Comparison of ENCODE assay signal across 8 mouse cellular contexts in genomic region chr5:64505835-64506600, GRCm38 (mm10).
DNase-seq lines count a peak whose midpoint lies in the region; ATAC-seq lines count a peak whose summit lies in the region.

No protein-coding gene starts in this region.

- DNase-seq in ZHBTc4 (ENCODE audit: low read depth, low spot score), result peak; percentile 77
- DNase-seq in gastrocnemius, adult 8-10 months (ENCODE audit: low spot score in 2 of 2), result peak; percentile 61 to 64
- DNase-seq in induced T-regulatory cell, adult 2 months (ENCODE audit: low read depth), result peak; percentile 88
- peak; percentile 42 to 86 for DNase-seq in left cerebral cortex, postnatal 10 days (ENCODE audit: extremely low spot score in 1 of 2, low spot score in 2 of 2)
- peak; percentile 75 for DNase-seq in right cerebral cortex, postnatal 14 days
- peak; percentile 79 to 84 for DNase-seq in urinary bladder, postnatal 36 days (ENCODE audit: low spot score in 2 of 2)

- intact Hi-C loops in left cerebral cortex, postnatal 10 days (cut with DNase I), result loop anchor here (2.0 to 10.0 kb wide), 2 partner anchors 307 to 359 kb away; no protein-coding TSS in a partner anchor

- peak; percentile 86 for ATAC-seq in common myeloid progenitor, adult 5-6 weeks (replicated peaks; ENCODE audit: low read depth, poor library complexity, severe bottlenecking)
- ATAC-seq in megakaryocyte progenitor cell, adult 5-6 weeks (replicated peaks; ENCODE audit: poor library complexity), result peak; percentile 86

Comparison
In these comparisons a context has a peak if more than half of its experiments do, and no peak if none do; other contexts are left out.
1. Peak in every context shown above with its lines: DNase-seq and ATAC-seq.